Mouse (Mus musculus) megakaryocyte, embryonic 14.5 days (primary cell): ENCODE data around the gene Ptp4a2.

Source experiments
- FLI1 ChIP-seq: IDR thresholded peaks from 2 replicates; pipeline ENCODE4 v1.6.1; 2012; ENCODE audit warnings: low read length, inconsistent platforms, mixed read lengths
- GATA1 ChIP-seq: IDR thresholded peaks from 3 replicates; pipeline ENCODE4 v1.6.1; 2012; ENCODE audit warnings: mixed read lengths, low read length, inconsistent platforms, borderline replicate concordance

DNA sequence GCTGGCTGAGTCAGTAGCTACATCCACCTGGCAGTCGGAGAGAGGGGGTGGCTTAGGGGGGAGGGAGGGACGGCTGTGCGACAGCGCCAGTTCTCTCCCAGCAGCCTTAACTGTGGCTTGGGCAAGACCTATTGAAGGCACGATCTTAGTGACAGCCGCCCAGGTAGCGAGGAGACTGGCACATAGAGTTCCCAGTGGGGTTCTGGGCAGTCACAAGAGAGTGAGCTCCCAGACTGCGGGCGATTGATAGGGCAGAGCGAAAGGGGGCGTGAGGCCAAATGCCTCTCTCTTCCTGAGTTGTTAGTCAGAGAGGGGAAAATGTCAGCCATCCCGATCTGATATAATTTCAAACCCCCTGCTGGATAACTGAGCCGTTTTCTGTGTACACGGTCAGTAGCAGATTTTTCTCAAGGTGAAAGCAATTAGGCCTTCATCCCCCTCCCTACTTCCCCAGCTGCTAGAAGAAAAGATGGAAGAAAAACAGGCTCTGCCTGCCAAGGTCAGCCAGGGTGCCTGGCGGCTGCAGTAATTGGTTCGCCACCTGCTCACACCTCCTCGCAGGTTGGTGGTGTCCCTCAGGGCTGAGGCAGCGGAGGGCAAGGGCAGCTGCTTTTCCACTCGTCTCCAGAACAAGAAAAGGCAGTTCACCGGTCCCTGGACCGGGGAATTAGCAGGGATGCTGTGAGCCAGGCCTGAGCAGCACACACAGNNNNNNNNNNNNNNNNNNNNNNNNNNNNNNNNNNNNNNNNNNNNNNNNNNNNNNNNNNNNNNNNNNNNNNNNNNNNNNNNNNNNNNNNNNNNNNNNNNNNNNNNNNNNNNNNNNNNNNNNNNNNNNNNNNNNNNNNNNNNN lies 39.1 kb upstream of the Ptp4a2 start:
- no peak for TF ChIP-seq FLI1
- TF ChIP-seq GATA1, result no peak
